In the genomic region with DNA sequence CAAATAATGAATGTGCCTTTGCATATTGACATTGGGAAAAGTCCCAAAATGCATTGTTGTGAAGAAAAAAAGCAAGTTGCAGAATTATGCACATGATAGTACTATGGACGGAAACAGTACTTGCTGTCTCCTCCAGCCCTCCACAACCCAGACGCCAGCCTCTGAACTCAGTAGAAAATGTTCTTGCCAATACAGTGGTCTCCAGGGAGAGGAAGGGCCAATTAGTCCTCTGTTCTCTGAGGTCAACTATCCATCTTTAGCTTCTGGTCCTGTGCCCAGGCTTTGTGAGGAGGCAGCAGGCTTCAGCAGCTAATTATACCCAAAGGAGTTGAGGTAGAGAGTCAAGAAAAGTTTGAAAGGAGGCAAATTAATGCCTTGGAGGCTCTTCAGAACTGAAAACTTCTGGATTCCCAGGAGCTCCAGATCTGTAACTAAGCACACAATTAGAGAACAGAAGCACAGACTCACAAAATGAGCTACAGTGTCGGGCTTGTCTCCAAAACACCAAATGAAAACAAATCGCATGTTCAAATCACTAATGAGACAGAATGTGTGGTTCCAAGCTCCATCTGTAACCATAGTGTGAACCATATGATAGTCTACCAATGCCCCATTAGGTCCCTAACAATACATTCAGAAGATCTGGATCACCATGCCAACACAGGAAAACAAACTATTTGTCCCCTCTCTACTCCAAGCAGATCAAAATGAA, we compare ENCODE assay signal across 31 mouse cellular contexts. TPM values are rescaled to one million over a fixed set of nuclear protein-coding genes. Genes with fewer than 3 reads are reported as not detected.
A peak's percentile ranks its signal among the peaks of the same experiment; 100 is the strongest.
DNase-seq lines count a peak whose midpoint lies in the region; ATAC-seq and TF ChIP-seq lines count a peak whose summit lies in the region.
"Not testable (repeated sequence)": the region's sequence is repeated elsewhere in the genome, so short reads cannot be mapped to it uniquely, and the experiment has no call there.
"Had no signal": no experiment of that assay in that cellular context is flagged by ENCODE, and none has a peak within 500 bp of the region (broad histone marks: within the 10 kb centered on the region; RNA-seq: fewer than 3 reads in every experiment).

No protein-coding gene starts in this region.

- H3K36me3 ChIP-seq in forebrain, embryonic 16.5 days (ENCODE audit: control insufficient read depth, insufficient read depth); hindbrain, postnatal 0 days (ENCODE audit: insufficient read depth, low read length); limb, embryonic 14.5 days (ENCODE audit: control insufficient read depth, insufficient read depth, low read length): not testable (repeated sequence)

- TF ChIP-seq CTCF in hindbrain, postnatal 0 days (IDR thresholded peaks at IDR 0.05; ENCODE audit: low read depth): not testable (repeated sequence)

- not testable (repeated sequence) for H3K27ac ChIP-seq in forebrain, embryonic 16.5 days (ENCODE audit: low read length); hindbrain, postnatal 0 days; limb, embryonic 14.5 days (replicated peaks; ENCODE audit: low read depth, low read length)

- peak; percentile 23; the same call in 1 of the 2 replicates for ATAC-seq in forebrain, embryonic 16.5 days
- ATAC-seq in hindbrain, postnatal 0 days: 0 out of 2 replicates have a peak, but pooled peaks have one; percentile 43
- peak; percentile 50; the same call in 1 of the 2 replicates for ATAC-seq in limb, embryonic 14.5 days (ENCODE audit: low FRiP score, low read depth)

- not testable (repeated sequence) for H3K4me1 ChIP-seq in forebrain, embryonic 16.5 days (replicated peaks; ENCODE audit: control insufficient read depth, insufficient read depth, low read length); hindbrain, postnatal 0 days (ENCODE audit: insufficient read depth, low read length); limb, embryonic 14.5 days (ENCODE audit: control insufficient read depth, insufficient read depth, low read length)

- intact Hi-C loops in heart, postnatal 14 days (cut with DNase I): not testable (repeated sequence)

- not testable (repeated sequence) for H3K9me3 ChIP-seq in forebrain, embryonic 16.5 days (ENCODE audit: control insufficient read depth, low read length); hindbrain, postnatal 0 days (ENCODE audit: low read length); limb, embryonic 14.5 days (ENCODE audit: control insufficient read depth, low read length)

- not testable (repeated sequence) for H3K9ac ChIP-seq in forebrain, embryonic 16.5 days (replicated peaks; ENCODE audit: low read depth, low read length); hindbrain, postnatal 0 days (replicated peaks; ENCODE audit: low read length); limb, embryonic 14.5 days (ENCODE audit: low read depth, low read length, severe bottlenecking)

- not testable (repeated sequence) for TF ChIP-seq POLR2A in limb, embryonic 14.5 days (IDR thresholded peaks at IDR 0.05; ENCODE audit: borderline replicate concordance, extremely low read depth, insufficient read depth, insufficient read length)

- 49% methylated on average over 4 of the region's 4 CpGs for WGBS in forebrain, embryonic 16.5 days
- 49% methylated on average over 4 of the region's 4 CpGs for WGBS in hindbrain, postnatal 0 days
- WGBS in limb, embryonic 14.5 days: 79% methylated on average over 4 of the region's 4 CpGs

- not testable (repeated sequence) for H3K4me3 ChIP-seq in forebrain, embryonic 16.5 days (replicated peaks; ENCODE audit: low read length); hindbrain, postnatal 0 days (ENCODE audit: low read length); limb, embryonic 14.5 days (replicated peaks; ENCODE audit: low read length)

- not testable (repeated sequence) for H3K4me2 ChIP-seq in forebrain, embryonic 16.5 days (ENCODE audit: low read length); hindbrain, postnatal 0 days (ENCODE audit: low read depth, low read length); limb, embryonic 14.5 days (replicated peaks; ENCODE audit: low read depth, low read length, severe bottlenecking)

- H3K27me3 ChIP-seq in forebrain, embryonic 16.5 days (replicated peaks; ENCODE audit: control insufficient read depth, insufficient read depth, low read length); hindbrain, postnatal 0 days (ENCODE audit: insufficient read depth, low read length); limb, embryonic 14.5 days (ENCODE audit: control insufficient read depth, insufficient read depth, low read length): not testable (repeated sequence)

- DNase-seq in brain, adult 2 months (ENCODE audit: low read depth, low spot score): peak; percentile 12
- DNase-seq in heart, adult 11 months: peak; percentile 90
- peak; percentile 3 to 10 for DNase-seq in heart, postnatal 14 days
- peak; percentile 28 for DNase-seq in hindbrain, postnatal 0 days (ENCODE audit: low spot score)
- not testable (repeated sequence) for DNase-seq in limb, embryonic 14.5 days (ENCODE audit: low spot score)

RNA-seq across cellular contexts. Expression of a gene that starts 15.8 kb away (rescaled TPM):
- not detected in 2 replicates for polyA plus RNA-seq in forebrain, embryonic 16.5 days (2015; fragmentation: Nextera tagmentation; extraction: Ambion mirVana)
- not detected for total RNA-seq in heart, postnatal 14 days (2021)
- total RNA-seq in hindbrain, postnatal 0 days (2014; rRNA removed): not detected in 2 replicates
- polyA plus RNA-seq in hindbrain, postnatal 0 days (2015; fragmentation: Nextera tagmentation; extraction: Ambion mirVana): not detected in 2 replicates
- polyA plus RNA-seq in limb, embryonic 14.5 days (2012; rRNA removed): not detected in 2 replicates
- polyA plus RNA-seq in limb, embryonic 14.5 days (2014; fragmentation: Nextera tagmentation; extraction: Ambion mirVana): not detected in 2 replicates
- total RNA-seq: adrenal gland, adult 8-10 months; common myeloid progenitor, adult 5-6 weeks; gastrocnemius, adult 2 months; layer of hippocampus, adult 2 months; layer of hippocampus, postnatal 25 days; left cerebral cortex, adult 8-10 months; left cerebral cortex, postnatal 36 days; monocyte, adult 5-6 weeks had no signal
- polyA plus RNA-seq: erythroblast, embryonic 14.5 days; forebrain, embryonic 11.5 days; frontal cortex, adult 2 months; gonadal fat pad, adult 2 months; heart, embryonic 12.5 days; heart, postnatal 0 days; hindbrain, embryonic 10.5 days; inflammation-experienced regulatory T-cells, adult 6 months; kidney, embryonic 14.5 days; limb, embryonic 15.5 days; liver, embryonic 13.5 days; lung, postnatal 0 days; midbrain, embryonic 12.5 days; neural tube, embryonic 14.5 days; small intestine, adult 2 months; stomach, embryonic 14.5 days; testis, adult 2 months had no signal
